20 mouse cellular contexts compared by ENCODE assay signal in the genomic region with DNA sequence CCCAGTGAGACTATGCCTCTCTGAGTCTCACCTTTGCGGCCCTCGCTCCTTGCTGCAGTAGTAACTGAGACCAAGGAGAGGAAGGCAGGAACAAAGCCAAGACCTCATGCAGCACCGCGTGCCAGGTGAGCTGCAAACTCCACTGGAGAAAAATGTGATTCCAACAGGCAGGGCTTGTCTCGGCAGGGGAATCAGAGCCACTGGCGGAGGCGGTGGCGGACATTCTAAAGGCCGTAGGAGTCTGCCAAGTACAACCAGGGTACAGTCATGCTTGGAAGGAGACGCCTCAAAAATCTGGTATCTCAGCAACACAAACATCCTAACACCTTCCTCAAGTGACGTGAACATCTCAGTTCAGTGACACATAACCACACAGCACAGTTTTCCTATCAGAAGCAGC. TPM values are rescaled to one million over a fixed set of nuclear protein-coding genes. Genes with fewer than 3 reads are reported as not detected.
DNase-seq lines count a peak whose midpoint lies in the region; ATAC-seq lines count a peak whose summit lies in the region.
"Had no signal": no experiment of that assay in that cellular context is flagged by ENCODE, and none has a peak within 500 bp of the region (broad histone marks: within the 10 kb centered on the region; RNA-seq: fewer than 3 reads in every experiment).

No protein-coding gene starts in this region.

- H3K4me3 ChIP-seq in kidney, embryonic 16.5 days (ENCODE audit: low read length): no peak overlapping the region
- H3K4me3 ChIP-seq in embryonic facial prominence, embryonic 15.5 days (replicated peaks): no peak overlapping the region
- H3K4me3 ChIP-seq in midbrain, embryonic 14.5 days (replicated peaks; ENCODE audit: low read depth, low read length): no peak overlapping the region
- H3K4me3 ChIP-seq: forebrain, embryonic 13.5 days; heart, embryonic 13.5 days; layer of hippocampus, adult 2 months; midbrain, embryonic 12.5 days; neural tube, embryonic 13.5 days; stomach, embryonic 15.5 days had no signal

- no peak for ATAC-seq in kidney, embryonic 16.5 days (ENCODE audit: low FRiP score, low TSS enrichment)
- no peak for ATAC-seq in embryonic facial prominence, embryonic 15.5 days (ENCODE audit: insufficient number of reproducible peaks, low FRiP score, low TSS enrichment, low read depth)
- ATAC-seq in midbrain, embryonic 14.5 days (ENCODE audit: low FRiP score, low TSS enrichment): no peak
- ATAC-seq: forebrain, embryonic 13.5 days; intestine, embryonic 16.5 days; lung, postnatal 0 days had no signal

- peak; percentile 41 for DNase-seq in cerebellum, adult 11-12 months
- no peak for DNase-seq in cerebellum, adult 11 months
- DNase-seq in kidney, adult 11 months: peak; percentile 55
- peak; percentile 77 for DNase-seq in 3134 (ENCODE audit: extremely low read depth, insufficient read length, low spot score)
- no peak for DNase-seq in midbrain, embryonic 14.5 days
- DNase-seq in embryo, embryonic 9.5 days (ENCODE audit: extremely low spot score): no peak
- DNase-seq: heart, adult 18-20 months; layer of hippocampus, postnatal 36 days; right cerebral cortex, postnatal 14 days had no signal

- H3K9me3 ChIP-seq in kidney, embryonic 16.5 days (ENCODE audit: low read length): no peaks in the 10 kb centered on the region
- H3K9me3 ChIP-seq in embryonic facial prominence, embryonic 15.5 days (replicated peaks): no peaks in the 10 kb centered on the region
- no peaks in the 10 kb centered on the region for H3K9me3 ChIP-seq in midbrain, embryonic 14.5 days (ENCODE audit: control insufficient read depth, low read length)
- H3K9me3 ChIP-seq: forebrain, embryonic 13.5 days; heart, embryonic 13.5 days; midbrain, embryonic 12.5 days; neural tube, embryonic 13.5 days; stomach, embryonic 15.5 days had no signal

- H3K4me2 ChIP-seq in kidney, embryonic 16.5 days (replicated peaks; ENCODE audit: low read depth, low read length): no peak overlapping the region
- no peak overlapping the region for H3K4me2 ChIP-seq in embryonic facial prominence, embryonic 15.5 days (replicated peaks)
- no peak overlapping the region for H3K4me2 ChIP-seq in midbrain, embryonic 14.5 days (ENCODE audit: low read length)
- H3K4me2 ChIP-seq: forebrain, embryonic 13.5 days; heart, embryonic 13.5 days; hindbrain, embryonic 14.5 days; midbrain, embryonic 12.5 days; neural tube, embryonic 13.5 days; stomach, embryonic 15.5 days had no signal

- no peaks in the 10 kb centered on the region for H3K36me3 ChIP-seq in kidney, embryonic 16.5 days (ENCODE audit: insufficient read depth, low read length)
- H3K36me3 ChIP-seq in embryonic facial prominence, embryonic 15.5 days: no peaks in the 10 kb centered on the region
- no peaks in the 10 kb centered on the region for H3K36me3 ChIP-seq in midbrain, embryonic 14.5 days (ENCODE audit: control insufficient read depth, insufficient read depth, low read length)
- H3K36me3 ChIP-seq: heart, embryonic 13.5 days; midbrain, embryonic 12.5 days; neural tube, embryonic 13.5 days; stomach, embryonic 15.5 days had no signal

- peaks cover 29% of the 10 kb centered on the region for H3K4me1 ChIP-seq in kidney, embryonic 16.5 days (ENCODE audit: insufficient read depth, low read length)
- H3K4me1 ChIP-seq in embryonic facial prominence, embryonic 15.5 days: peaks cover 50% of the 10 kb centered on the region
- 0 out of 2 replicates have a peak, but pooled peaks cover 5% of the 10 kb centered on the region for H3K4me1 ChIP-seq in midbrain, embryonic 14.5 days (ENCODE audit: control insufficient read depth, insufficient read depth, low read length)

- no peaks in the 10 kb centered on the region for H3K27me3 ChIP-seq in kidney, embryonic 16.5 days (ENCODE audit: insufficient read depth, low read length)
- H3K27me3 ChIP-seq in embryonic facial prominence, embryonic 15.5 days: no peaks in the 10 kb centered on the region
- no peaks in the 10 kb centered on the region for H3K27me3 ChIP-seq in midbrain, embryonic 14.5 days (ENCODE audit: control insufficient read depth, insufficient read depth, low read length)
- H3K27me3 ChIP-seq: forebrain, embryonic 13.5 days; heart, embryonic 13.5 days; midbrain, embryonic 12.5 days; neural tube, embryonic 13.5 days; stomach, embryonic 15.5 days had no signal

- H3K27ac ChIP-seq in kidney, embryonic 16.5 days (ENCODE audit: low read length): no peak overlapping the region
- H3K27ac ChIP-seq in embryonic facial prominence, embryonic 15.5 days (replicated peaks): peak overlapping the region; percentile 70
- H3K27ac ChIP-seq in midbrain, embryonic 14.5 days (replicated peaks; ENCODE audit: low read depth, low read length): no peak overlapping the region
- H3K27ac ChIP-seq: forebrain, embryonic 13.5 days; heart, embryonic 13.5 days; hindbrain, embryonic 14.5 days; layer of hippocampus, adult 2 months; midbrain, embryonic 12.5 days; neural tube, embryonic 13.5 days; stomach, embryonic 15.5 days had no signal

- H3K9ac ChIP-seq in kidney, embryonic 16.5 days (replicated peaks; ENCODE audit: low read length): no peak overlapping the region
- H3K9ac ChIP-seq in embryonic facial prominence, embryonic 15.5 days: no peak overlapping the region
- H3K9ac ChIP-seq in midbrain, embryonic 14.5 days (replicated peaks; ENCODE audit: low read length): no peak overlapping the region
- H3K9ac ChIP-seq: forebrain, embryonic 13.5 days; heart, embryonic 13.5 days; hindbrain, embryonic 14.5 days; midbrain, embryonic 12.5 days; neural tube, embryonic 13.5 days; stomach, embryonic 15.5 days had no signal

- 70% methylated on average over 11 of the region's 11 CpGs for WGBS in kidney, embryonic 16.5 days
- 62% methylated on average over 11 of the region's 11 CpGs for WGBS in embryonic facial prominence, embryonic 15.5 days
- WGBS in midbrain, embryonic 14.5 days: 85% methylated on average over 11 of the region's 11 CpGs

RNA-seq across cellular contexts. Expression of a gene that starts 35.7 kb away (rescaled TPM):
- 114 and 123 TPM in 2 replicates for polyA plus RNA-seq in kidney, embryonic 16.5 days (2015; fragmentation: Nextera tagmentation; extraction: Ambion mirVana)
- 141 and 143 TPM in 2 replicates for polyA plus RNA-seq in embryonic facial prominence, embryonic 15.5 days (2015; fragmentation: Nextera tagmentation; extraction: Ambion mirVana)
- 32.2 and 42.8 TPM in 2 replicates for polyA plus RNA-seq in midbrain, embryonic 14.5 days (2014; fragmentation: Nextera tagmentation; extraction: Ambion mirVana)

Comparison
In these comparisons a context has a peak if more than half of its experiments do, and no peak if none do; other contexts are left out.
1. DNase-seq: peak in cerebellum, adult 11-12 months (single experiment), kidney, adult 11 months (single experiment) and 3134 (single experiment); none in cerebellum, adult 11 months (single experiment), midbrain, embryonic 14.5 days (single experiment) and embryo, embryonic 9.5 days (single experiment).